Mouse (Mus musculus) small intestine, adult 2 months (tissue): ENCODE measurements around the gene Kptn. TPM values are rescaled to one million over a fixed set of nuclear protein-coding genes. Genes with fewer than 3 reads are reported as not detected.

Source experiments
- H3K27ac ChIP-seq: fragments of 200-500 bp; 2 replicates; pipeline ENCODE4 v1.5.1; 2012; ENCODE audit warnings: low read depth, low read length, control low read depth, inconsistent platforms; ENCODE audit not compliant: insufficient read depth
- H3K27me3 ChIP-seq: fragments of 200-500 bp; 2 replicates; pipeline ENCODE4 v1.6.1; 2012; ENCODE audit warnings: mild to moderate bottlenecking, moderate library complexity, low read length, inconsistent platforms; ENCODE audit not compliant: control insufficient read depth, insufficient read depth
- H3K36me3 ChIP-seq: fragments of 200-500 bp; 2 replicates; pipeline ENCODE4 v1.6.1; 2012; ENCODE audit warnings: mild to moderate bottlenecking, low read length, control low read depth, inconsistent platforms; ENCODE audit not compliant: control insufficient read depth, insufficient read depth
- H3K4me1 ChIP-seq: fragments of 200-500 bp; 2 replicates; pipeline ENCODE4 v1.6.1; 2012; ENCODE audit warnings: low read length, inconsistent platforms, mixed read lengths; ENCODE audit not compliant: control insufficient read depth, insufficient read depth, insufficient read length
- H3K4me3 ChIP-seq: fragments of 200-500 bp; 2 replicates; pipeline ENCODE4 v1.5.1; 2012; ENCODE audit warnings: low read depth, mild to moderate bottlenecking, control low read depth, inconsistent platforms, low read length, moderate library complexity
- CTCF ChIP-seq: fragments of 200-500 bp; IDR thresholded peaks from 2 replicates; pipeline ENCODE4 v1.5.1; 2012; ENCODE audit warnings: low read depth, mild to moderate bottlenecking, control low read depth, inconsistent platforms, low read length, moderate library complexity, mixed read lengths; ENCODE audit not compliant: insufficient replicate concordance, insufficient read length; ENCODE audit errors: extremely low read depth
- POLR2A ChIP-seq: fragments of 200-500 bp; IDR thresholded peaks from 2 replicates; pipeline ENCODE4 v1.6.1; 2012; ENCODE audit warnings: low read depth, mild to moderate bottlenecking, control low read depth, inconsistent platforms, low read length, moderate library complexity
- WGBS: fragments of 180-500 bp; shearing (Covaris S2); methylation state at CpG from one replicate; pipeline ENCODE4 v1.1.7; 2018; 5-methylcytosine and 5-hydroxymethylcytosine counted together
- polyA plus RNA-seq: library from polyadenylated mRNA; depleted of rRNA; stranded (reverse); fragments of >200 nt; gene quantifications from 2 replicates; pipeline ENCODE4 v1.2.3, GENCODE M21; 2012; rRNA removed

The Kptn gene
- 15.3 and 31.2 TPM in 2 replicates for polyA plus RNA-seq

DNA sequence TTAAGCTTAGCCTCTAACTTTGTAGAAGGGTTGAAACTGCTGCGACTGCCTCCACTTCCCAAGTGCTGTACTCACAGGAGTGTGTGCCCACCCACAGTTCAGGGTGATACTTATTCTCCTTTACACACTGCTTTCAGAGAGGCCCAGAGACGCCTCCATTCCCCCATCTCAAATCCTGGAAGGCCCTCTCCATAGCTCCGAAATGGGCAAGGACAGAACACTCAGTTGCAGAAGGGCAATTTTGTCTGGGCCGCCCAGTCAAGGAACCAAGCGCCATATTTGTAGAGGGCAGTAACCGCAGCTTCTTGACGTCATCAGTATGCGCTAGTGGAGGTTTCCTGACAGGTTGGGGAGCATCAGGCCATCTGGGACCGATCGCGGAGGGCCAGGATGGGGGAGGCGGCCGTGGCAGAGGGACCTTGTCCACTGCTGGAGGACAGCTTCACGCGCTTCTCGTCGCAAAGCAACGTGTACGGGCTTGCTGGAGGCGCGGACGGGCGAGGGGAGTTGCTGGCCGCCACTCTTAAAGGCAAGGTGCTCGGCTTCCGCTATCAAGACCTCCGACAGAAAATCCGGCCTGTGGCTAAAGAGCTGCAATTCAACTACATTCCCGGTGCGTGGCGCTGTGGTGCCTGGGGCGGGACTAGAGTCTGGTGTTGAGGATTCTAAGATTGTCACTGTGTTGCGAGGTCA lies at the start of gene Kptn:
Gene Kptn (plus strand): TSS at position 327 of the 693 bp plus-strand sequence.
- 1% methylated on average over 33 of the region's 33 CpGs for WGBS

DNA sequence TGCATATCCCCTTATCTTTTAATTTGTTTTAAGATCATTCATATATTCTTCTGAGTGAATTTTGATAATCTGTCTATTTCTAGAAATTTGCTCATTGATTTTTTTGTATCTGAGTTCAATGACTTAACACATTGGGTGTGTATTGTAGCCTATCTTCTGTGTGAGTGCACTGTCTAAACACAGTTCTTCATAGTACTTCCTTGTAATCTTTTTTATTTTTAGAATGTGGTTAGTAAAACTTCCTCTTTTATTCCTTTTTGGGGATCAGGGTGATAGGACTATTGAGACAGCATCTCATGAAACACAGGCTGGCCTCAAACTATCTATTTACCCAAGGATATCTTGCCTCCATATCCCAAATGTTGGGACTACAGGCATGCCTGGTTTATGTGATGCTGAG lies 48.8 kb upstream of the Kptn start:
- TF ChIP-seq CTCF = no peak
- TF ChIP-seq POLR2A = no peak
- H3K36me3 ChIP-seq = no peaks in the 10 kb centered on the region
- H3K4me1 ChIP-seq = peaks cover 3% of the 10 kb centered on the region; the same call in 1 of the 2 replicates
- H3K27ac ChIP-seq = no peak overlapping the region
- no peak overlapping the region for H3K4me3 ChIP-seq
- no peaks in the 10 kb centered on the region for H3K27me3 ChIP-seq

More for the DNA sequence above, at the start of gene Kptn:
- H3K36me3 ChIP-seq = peaks cover 22% of the 10 kb centered on the region; the same call in 1 of the 2 replicates
- no peaks in the 10 kb centered on the region; the same call in 1 of the 2 replicates for H3K4me1 ChIP-seq
- TF ChIP-seq POLR2A (peak; percentile 32; the same call in 1 of the 2 replicates), CTCF (peak; percentile 82; the same call in 1 of the 2 replicates)
- no peaks in the 10 kb centered on the region for H3K27me3 ChIP-seq
- peak within 1 kb of the TSS; percentile 61 for H3K27ac ChIP-seq
- peak within 1 kb of the TSS; percentile 79 for H3K4me3 ChIP-seq

DNA sequence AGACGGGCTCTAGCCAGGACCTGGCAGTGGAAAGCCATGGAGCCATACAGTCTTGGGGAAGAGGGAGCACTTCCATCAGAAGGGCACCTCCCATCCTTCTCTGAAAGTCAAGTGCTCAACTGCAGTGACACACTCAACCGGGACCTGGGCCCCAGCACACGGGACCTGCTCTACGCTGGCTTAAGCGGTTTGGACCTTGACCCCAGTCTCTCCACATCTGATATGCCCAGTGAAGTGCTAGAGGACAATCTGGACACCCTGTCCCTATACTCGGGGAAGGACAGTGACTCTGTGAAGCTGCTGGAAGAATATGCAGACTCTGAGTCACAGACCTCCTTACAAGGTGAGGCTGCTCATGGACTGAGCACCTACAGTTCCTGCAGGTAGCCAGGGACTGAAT lies 47.8 kb upstream of the Kptn start:
- no peaks in the 10 kb centered on the region for H3K36me3 ChIP-seq
- peaks cover 3% of the 10 kb centered on the region; the same call in 1 of the 2 replicates for H3K4me1 ChIP-seq
- TF ChIP-seq POLR2A = no peak
- no peak for TF ChIP-seq CTCF
- no peaks in the 10 kb centered on the region for H3K27me3 ChIP-seq
- 34% methylated on average over 6 of the region's 6 CpGs for WGBS
- H3K27ac ChIP-seq = no peak overlapping the region
- no peak overlapping the region for H3K4me3 ChIP-seq

DNA sequence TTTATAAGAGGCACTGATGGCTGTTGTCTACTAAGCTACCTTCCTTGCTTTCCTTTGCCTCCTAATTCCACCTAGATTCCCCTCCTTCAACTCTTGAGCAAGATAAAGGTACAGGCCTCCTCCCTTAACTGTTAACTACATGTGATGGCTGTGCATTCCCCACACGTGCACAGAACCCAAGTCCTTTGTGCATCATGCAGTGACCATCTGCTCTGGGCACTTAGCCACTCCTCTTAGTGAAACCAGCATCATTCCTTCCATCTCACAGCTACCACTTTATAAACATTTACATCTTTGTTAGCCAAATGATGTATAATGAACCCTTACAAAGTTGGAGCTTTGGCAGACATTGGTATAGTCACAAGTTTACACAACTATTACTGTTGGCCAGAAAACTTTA lies 39.7 kb upstream of the Kptn start:
- Histone ChIP-seq H3K4me1 (no peaks in the 10 kb centered on the region), H3K27me3 (no peaks in the 10 kb centered on the region), H3K4me3 (no peak overlapping the region), H3K27ac (no peak overlapping the region), H3K36me3 (no peaks in the 10 kb centered on the region)
- WGBS = 62% methylated on average over 1 of the region's 1 CpGs
- TF ChIP-seq POLR2A (no peak), CTCF (no peak)

DNA sequence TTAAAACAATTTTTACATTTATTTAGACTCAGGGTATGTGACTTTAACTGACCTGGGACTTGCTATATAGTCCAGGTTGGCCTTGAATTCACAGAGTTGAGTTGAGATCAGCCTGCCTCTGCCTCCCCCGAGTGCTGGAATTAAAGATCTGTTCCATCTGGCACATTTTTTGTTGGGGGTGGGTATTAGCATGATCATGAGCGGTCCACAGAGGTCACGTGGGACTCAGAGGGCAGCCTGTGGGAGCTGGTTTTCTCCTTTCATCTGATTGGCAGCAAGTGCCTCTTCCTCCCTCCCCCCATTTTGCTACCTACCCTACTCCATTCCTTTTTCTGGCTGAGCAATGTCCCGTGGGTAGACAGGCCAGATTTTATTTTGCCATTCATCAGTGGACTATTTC lies 39.1 kb upstream of the Kptn start:
- Histone ChIP-seq H3K36me3 (no peaks in the 10 kb centered on the region), H3K4me3 (no peak overlapping the region), H3K27ac (no peak overlapping the region), H3K27me3 (no peaks in the 10 kb centered on the region), H3K4me1 (no peaks in the 10 kb centered on the region)
- 64% methylated on average over 4 of the region's 4 CpGs for WGBS
- TF ChIP-seq CTCF = no peak
- no peak for TF ChIP-seq POLR2A

DNA sequence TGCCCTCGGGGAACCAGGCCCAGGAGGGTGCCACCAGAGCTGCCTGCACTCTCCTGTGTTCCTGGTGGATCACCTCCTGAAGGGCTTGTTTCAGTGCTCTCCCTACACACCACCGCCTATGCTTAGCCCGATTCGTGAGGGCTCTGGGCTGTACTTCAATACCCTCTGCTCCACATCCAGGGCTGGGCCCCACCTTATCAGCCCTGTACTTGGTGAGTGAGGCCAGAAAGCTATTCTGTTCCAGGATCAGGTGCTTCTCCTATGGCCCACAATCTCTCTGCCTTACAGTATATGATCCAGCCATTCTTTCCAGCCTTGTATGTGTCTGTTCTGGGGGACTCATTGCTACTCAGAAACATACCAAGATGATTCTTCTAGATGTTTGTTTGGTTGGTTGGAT lies 36.3 kb upstream of the Kptn start:
- Histone ChIP-seq H3K4me1 (no peaks in the 10 kb centered on the region), H3K36me3 (no peaks in the 10 kb centered on the region), H3K4me3 (no peak overlapping the region), H3K27me3 (no peaks in the 10 kb centered on the region), H3K27ac (no peak overlapping the region)
- WGBS = 47% methylated on average over 4 of the region's 4 CpGs
- TF ChIP-seq CTCF (no peak), POLR2A (no peak)

DNA sequence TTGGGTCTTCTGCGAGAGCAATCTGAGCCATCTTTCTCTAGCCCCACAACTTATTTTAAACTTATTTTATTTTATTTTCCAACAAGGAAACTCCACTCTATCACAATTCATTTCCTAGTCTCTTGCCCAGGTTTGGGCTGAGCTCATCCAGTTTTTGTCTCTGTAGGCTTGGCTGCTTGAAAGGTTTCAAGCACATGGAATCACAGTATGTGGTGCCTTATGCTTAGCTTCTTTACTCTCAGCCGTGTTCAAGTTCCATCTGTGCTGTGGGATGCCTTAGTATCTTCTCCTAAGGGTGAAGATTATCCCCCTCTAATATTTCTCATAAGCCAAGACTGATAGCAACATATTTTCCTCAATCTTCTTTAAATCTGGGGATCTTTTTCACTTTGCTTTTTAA lies 32.1 kb upstream of the Kptn start:
- no peaks in the 10 kb centered on the region for H3K36me3 ChIP-seq
- no peak overlapping the region for H3K27ac ChIP-seq
- no peak for TF ChIP-seq POLR2A
- no peak for TF ChIP-seq CTCF
- H3K27me3 ChIP-seq = no peaks in the 10 kb centered on the region
- no peak overlapping the region for H3K4me3 ChIP-seq
- no peaks in the 10 kb centered on the region for H3K4me1 ChIP-seq
- 80% methylated on average over 2 of the region's 2 CpGs for WGBS
